Mouse (Mus musculus) G1E (cell line): ENCODE measurements around the gene 9930022D16Rik. TPM values are rescaled to one million over a fixed set of nuclear protein-coding genes. Genes with fewer than 3 reads are reported as not detected.

Experiments
- ATAC-seq: 2 replicates; pipeline ENCODE4 v1.8.0; 2016; ENCODE audit warnings: mild to moderate bottlenecking; ENCODE audit not compliant: insufficient number of reproducible peaks, poor library complexity, low FRiP score, severe bottlenecking; ENCODE audit errors: extremely low read depth
- DNase-seq: peaks from one replicate; pipeline ENCODE4 v3.0.0; 2012; ENCODE audit warnings: low spot score
- H3K27me3 ChIP-seq: 2 replicates; pipeline ENCODE4 v1.6.1; 2012; ENCODE audit warnings: mild to moderate bottlenecking, low read length, inconsistent platforms; ENCODE audit not compliant: insufficient read depth
- H3K36me3 ChIP-seq: replicated peaks from 2 replicates; pipeline ENCODE3; 2012; ENCODE audit warnings: mild to moderate bottlenecking, inconsistent platforms
- H3K4me1 ChIP-seq: 2 replicates; pipeline ENCODE4 v1.6.1; 2012; ENCODE audit warnings: low read depth, low read length, inconsistent platforms, mixed read lengths; ENCODE audit not compliant: insufficient read depth
- H3K4me3 ChIP-seq: 2 replicates; pipeline ENCODE4 v1.5.1; 2012; ENCODE audit warnings: low read depth, mild to moderate bottlenecking, inconsistent platforms, low read length, moderate library complexity, mixed read lengths
- H3K9me3 ChIP-seq: replicated peaks from 2 replicates; pipeline ENCODE4 v1.6.1; 2012; ENCODE audit warnings: inconsistent platforms
- CTCF ChIP-seq: IDR thresholded peaks from 2 replicates; pipeline ENCODE4 v1.5.1; 2012; ENCODE audit warnings: low read depth, low read length, inconsistent platforms, mixed read lengths
- GATA1 ChIP-seq: IDR thresholded peaks from 2 replicates; pipeline ENCODE4 v1.6.1; 2012; ENCODE audit warnings: borderline replicate concordance, low read length, inconsistent platforms, mixed read lengths
- GATA2 ChIP-seq: IDR thresholded peaks from 2 replicates; pipeline ENCODE4 v1.6.1; 2012; ENCODE audit warnings: low read depth, low read length, inconsistent platforms, borderline replicate concordance
- POLR2AphosphoS5 ChIP-seq: IDR thresholded peaks from 2 replicates; pipeline ENCODE4 v1.6.1; 2012; ENCODE audit warnings: low read depth, low read length, inconsistent platforms; ENCODE audit not compliant: insufficient replicate concordance
- TAL1 ChIP-seq: conservative IDR thresholded peaks from 2 replicates; pipeline ENCODE4 v1.6.1; 2012; ENCODE audit warnings: low read depth, low read length, inconsistent platforms, mixed read lengths
- polyA plus RNA-seq: library from polyadenylated mRNA; stranded (reverse); fragments of >175 nt; gene quantifications from 2 replicates; pipeline ENCODE4 v1.2.3, GENCODE M21; 2012
- total RNA-seq, 2 experiments: library from RNA; stranded (forward) in 1 of 2; stranded (reverse) in 1 of 2; fragments of 200-1000 nt in 1 of 2; fragments of >200 nt in 1 of 2; fragmentation: Nextera tagmentation in 1 of 2; gene quantifications; 2 replicates each; pipeline ENCODE4 v1.2.3; 2014 to 2017

Gene 9930022D16Rik
- total RNA-seq (2014; fragmentation: Nextera tagmentation) (0.63 TPM in 1 of 2 replicates, not detected in the other), total RNA-seq (2017) (0.44 and 0.52 TPM in 2 replicates), polyA plus RNA-seq (not detected in 2 replicates)

- ATAC-seq (no peak), DNase-seq (no peak)
- Histone ChIP-seq H3K9me3 (no peaks in the 10 kb centered on the region), H3K4me1 (peaks cover 14% of the 10 kb centered on the region), H3K27me3 (peaks cover 6% of the 10 kb centered on the region; the same call in 1 of the 2 replicates), H3K36me3 (no peaks in the 10 kb centered on the region), H3K4me3 (no peak within 1 kb of the TSS)
- no peak for TF ChIP-seq GATA1
- TF ChIP-seq GATA2: no peak
- TF ChIP-seq POLR2AphosphoS5: no peak
- TF ChIP-seq TAL1: no peak
- TF ChIP-seq CTCF: no peak
Observed at GRCm38 (mm10) chr11:109413617-109414016, at the start of gene 9930022D16Rik. Gene 9930022D16Rik, plus strand, starts transcription at chr11:109413917.

- Histone ChIP-seq H3K27me3 (no peaks in the 10 kb centered on the region), H3K4me1 (peaks cover 78% of the 10 kb centered on the region), H3K36me3 (peaks cover 50% of the 10 kb centered on the region), H3K4me3 (peak overlapping the region; percentile 40; the same call in 1 of the 2 replicates), H3K9me3 (no peaks in the 10 kb centered on the region)
- ATAC-seq (no peak), DNase-seq (no peak)
- TF ChIP-seq CTCF: no peak
- TF ChIP-seq POLR2AphosphoS5: no peak
- no peak for TF ChIP-seq GATA1
- no peak for TF ChIP-seq TAL1
- TF ChIP-seq GATA2: no peak
Observed at GRCm38 (mm10) chr11:109364337-109364736, 49.4 kb upstream of the 9930022D16Rik start.

GRCm38 (mm10) chr11:109364881-109365280 is 48.8 kb upstream of the 9930022D16Rik start:
- TF ChIP-seq GATA1 (no peak), TAL1 (no peak), CTCF (no peak), GATA2 (no peak), POLR2AphosphoS5 (no peak)
- ATAC-seq (no peak), DNase-seq (no peak)
- Histone ChIP-seq H3K9me3 (no peaks in the 10 kb centered on the region), H3K36me3 (peaks cover 55% of the 10 kb centered on the region), H3K4me3 (peak overlapping the region; percentile 40; the same call in 1 of the 2 replicates), H3K27me3 (no peaks in the 10 kb centered on the region), H3K4me1 (peaks cover 72% of the 10 kb centered on the region)

GRCm38 (mm10) chr11:109365818-109366217 is 47.9 kb upstream of the 9930022D16Rik start:
- Histone ChIP-seq H3K9me3 (no peaks in the 10 kb centered on the region), H3K4me3 (no peak overlapping the region), H3K4me1 (peaks cover 63% of the 10 kb centered on the region), H3K36me3 (peaks cover 65% of the 10 kb centered on the region), H3K27me3 (no peaks in the 10 kb centered on the region)
- DNase-seq (no peak), ATAC-seq (no peak)
- TF ChIP-seq CTCF: no peak
- no peak for TF ChIP-seq GATA2
- TF ChIP-seq TAL1: no peak
- no peak for TF ChIP-seq GATA1
- no peak for TF ChIP-seq POLR2AphosphoS5

- Histone ChIP-seq H3K9me3 (no peaks in the 10 kb centered on the region), H3K4me1 (peaks cover 58% of the 10 kb centered on the region), H3K36me3 (peaks cover 73% of the 10 kb centered on the region), H3K4me3 (no peak overlapping the region), H3K27me3 (no peaks in the 10 kb centered on the region)
- TF ChIP-seq TAL1: no peak
- no peak for TF ChIP-seq CTCF
- TF ChIP-seq POLR2AphosphoS5: no peak
- TF ChIP-seq GATA1: no peak
- no peak for TF ChIP-seq GATA2
- DNase-seq: no peak
- ATAC-seq: no peak
Observed at GRCm38 (mm10) chr11:109366802-109367579, 46.7 kb upstream of the 9930022D16Rik start.

- H3K4me1 ChIP-seq: peaks cover 60% of the 10 kb centered on the region
- H3K36me3 ChIP-seq: peaks cover 88% of the 10 kb centered on the region
- H3K9me3 ChIP-seq: no peaks in the 10 kb centered on the region
- ATAC-seq (no peak; the same call in 1 of the 2 replicates), DNase-seq (no peak)
- H3K27me3 ChIP-seq: no peaks in the 10 kb centered on the region
- no peak overlapping the region; the same call in 1 of the 2 replicates for H3K4me3 ChIP-seq
- TF ChIP-seq CTCF (no peak), GATA1 (no peak), GATA2 (no peak), TAL1 (no peak), POLR2AphosphoS5 (no peak)
Observed at GRCm38 (mm10) chr11:109369026-109369637, 44.6 kb upstream of the 9930022D16Rik start.
